Mouse (Mus musculus) G1E (cell line): Measurements from ENCODE around the gene Arhgap33. TPM values are rescaled to one million over a fixed set of nuclear protein-coding genes. Genes with fewer than 3 reads are reported as not detected.
A peak's percentile ranks its signal among the peaks of the same experiment; 100 is the strongest.

ENCODE experiments used
- ATAC-seq: 2 replicates; pipeline ENCODE4 v1.8.0; 2016; ENCODE audit warnings: mild to moderate bottlenecking; ENCODE audit not compliant: insufficient number of reproducible peaks, poor library complexity, low FRiP score, severe bottlenecking; ENCODE audit errors: extremely low read depth
- DNase-seq: peaks from one replicate; pipeline ENCODE4 v3.0.0; 2012; ENCODE audit warnings: low spot score
- H3K27me3 ChIP-seq: 2 replicates; pipeline ENCODE4 v1.6.1; 2012; ENCODE audit warnings: mild to moderate bottlenecking, low read length, inconsistent platforms; ENCODE audit not compliant: insufficient read depth
- H3K36me3 ChIP-seq: replicated peaks from 2 replicates; pipeline ENCODE3; 2012; ENCODE audit warnings: mild to moderate bottlenecking, inconsistent platforms
- H3K4me1 ChIP-seq: 2 replicates; pipeline ENCODE4 v1.6.1; 2012; ENCODE audit warnings: low read depth, low read length, inconsistent platforms, mixed read lengths; ENCODE audit not compliant: insufficient read depth
- H3K4me3 ChIP-seq: 2 replicates; pipeline ENCODE4 v1.5.1; 2012; ENCODE audit warnings: low read depth, mild to moderate bottlenecking, inconsistent platforms, low read length, moderate library complexity, mixed read lengths
- H3K9me3 ChIP-seq: replicated peaks from 2 replicates; pipeline ENCODE4 v1.6.1; 2012; ENCODE audit warnings: inconsistent platforms
- CTCF ChIP-seq: IDR thresholded peaks from 2 replicates; pipeline ENCODE4 v1.5.1; 2012; ENCODE audit warnings: low read depth, low read length, inconsistent platforms, mixed read lengths
- GATA1 ChIP-seq: IDR thresholded peaks from 2 replicates; pipeline ENCODE4 v1.6.1; 2012; ENCODE audit warnings: borderline replicate concordance, low read length, inconsistent platforms, mixed read lengths
- GATA2 ChIP-seq: IDR thresholded peaks from 2 replicates; pipeline ENCODE4 v1.6.1; 2012; ENCODE audit warnings: low read depth, low read length, inconsistent platforms, borderline replicate concordance
- POLR2AphosphoS5 ChIP-seq: IDR thresholded peaks from 2 replicates; pipeline ENCODE4 v1.6.1; 2012; ENCODE audit warnings: low read depth, low read length, inconsistent platforms; ENCODE audit not compliant: insufficient replicate concordance
- TAL1 ChIP-seq: conservative IDR thresholded peaks from 2 replicates; pipeline ENCODE4 v1.6.1; 2012; ENCODE audit warnings: low read depth, low read length, inconsistent platforms, mixed read lengths
- polyA plus RNA-seq: library from polyadenylated mRNA; stranded (reverse); fragments of >175 nt; gene quantifications from 2 replicates; pipeline ENCODE4 v1.2.3, GENCODE M21; 2012
- total RNA-seq, 2 experiments: library from RNA; stranded (forward) in 1 of 2; stranded (reverse) in 1 of 2; fragments of 200-1000 nt in 1 of 2; fragments of >200 nt in 1 of 2; fragmentation: Nextera tagmentation in 1 of 2; gene quantifications; 2 replicates each; pipeline ENCODE4 v1.2.3; 2014 to 2017

The Arhgap33 gene
- total and polyA plus RNA-seq, 3 experiments: 5.0 to 40.3 (median 16.5) TPM

DNA sequence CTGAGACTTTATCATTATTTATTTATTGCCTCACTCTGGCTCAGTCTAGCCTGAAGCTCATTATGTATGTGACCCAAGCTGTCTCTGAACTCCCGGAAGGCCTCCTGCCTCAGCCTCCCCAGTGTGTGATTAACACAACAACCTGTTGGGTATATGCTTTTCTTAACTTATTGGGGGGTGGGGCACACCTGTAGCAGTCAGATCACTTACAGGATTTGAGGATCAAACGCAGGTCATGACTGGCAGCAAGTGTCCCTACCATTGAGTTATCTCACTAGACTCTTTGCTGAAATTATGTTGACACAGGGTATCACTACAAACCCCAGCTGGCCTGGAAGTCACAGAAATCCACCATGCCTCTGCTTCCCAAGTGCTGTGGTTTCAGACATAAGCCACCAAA is 25.4 kb upstream of the Arhgap33 start:
- Histone ChIP-seq H3K36me3 (peaks cover 57% of the 10 kb centered on the region), H3K4me3 (no peak overlapping the region), H3K27me3 (no peaks in the 10 kb centered on the region), H3K4me1 (peaks cover 46% of the 10 kb centered on the region), H3K9me3 (no peaks in the 10 kb centered on the region)
- ATAC-seq (no peak), DNase-seq (no peak)
- TF ChIP-seq GATA1: no peak
- TF ChIP-seq GATA2: no peak
- no peak for TF ChIP-seq TAL1
- no peak for TF ChIP-seq POLR2AphosphoS5
- no peak for TF ChIP-seq CTCF

DNA sequence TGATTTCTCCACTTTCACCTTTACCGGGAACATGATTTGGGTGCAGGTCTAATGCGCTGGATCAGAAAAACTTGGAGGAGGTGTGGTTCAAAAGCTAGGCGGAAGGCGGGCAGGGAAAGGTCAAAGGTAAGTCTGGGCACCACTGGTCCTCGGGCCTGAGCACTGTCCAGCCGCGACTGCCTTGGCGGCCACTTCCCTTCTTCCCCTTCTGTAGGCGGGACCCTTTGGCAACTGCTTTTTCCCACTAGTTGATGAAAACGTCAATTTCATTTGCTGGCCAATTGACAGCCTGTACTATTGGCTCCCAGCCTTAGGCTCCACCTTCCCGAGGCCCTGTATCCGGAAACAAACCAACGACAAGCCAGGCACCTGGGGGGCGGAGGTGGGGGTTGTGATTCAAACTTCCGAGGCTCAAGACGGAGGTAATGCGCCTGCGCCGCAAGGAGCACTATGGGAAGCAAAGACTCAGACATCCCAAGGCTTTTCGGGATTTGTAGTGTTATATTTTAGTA is 24.6 kb upstream of the Arhgap33 start, which contains the start of gene Lin37:
Gene Lin37, minus strand, starts transcription at position 396 of the 512 bp plus-strand sequence.
- H3K9me3 ChIP-seq: no peaks in the 10 kb centered on the region
- H3K4me1 ChIP-seq: peaks cover 38% of the 10 kb centered on the region
- DNase-seq (peak; percentile 89), ATAC-seq (peak; percentile 82)
- TF ChIP-seq TAL1 (no peak), POLR2AphosphoS5 (no peak), GATA1 (no peak), CTCF (no peak), GATA2 (no peak)
- no peaks in the 10 kb centered on the region for H3K27me3 ChIP-seq
- H3K4me3 ChIP-seq: peak within 1 kb of the TSS; percentile 76
- peaks cover 57% of the 10 kb centered on the region for H3K36me3 ChIP-seq

DNA sequence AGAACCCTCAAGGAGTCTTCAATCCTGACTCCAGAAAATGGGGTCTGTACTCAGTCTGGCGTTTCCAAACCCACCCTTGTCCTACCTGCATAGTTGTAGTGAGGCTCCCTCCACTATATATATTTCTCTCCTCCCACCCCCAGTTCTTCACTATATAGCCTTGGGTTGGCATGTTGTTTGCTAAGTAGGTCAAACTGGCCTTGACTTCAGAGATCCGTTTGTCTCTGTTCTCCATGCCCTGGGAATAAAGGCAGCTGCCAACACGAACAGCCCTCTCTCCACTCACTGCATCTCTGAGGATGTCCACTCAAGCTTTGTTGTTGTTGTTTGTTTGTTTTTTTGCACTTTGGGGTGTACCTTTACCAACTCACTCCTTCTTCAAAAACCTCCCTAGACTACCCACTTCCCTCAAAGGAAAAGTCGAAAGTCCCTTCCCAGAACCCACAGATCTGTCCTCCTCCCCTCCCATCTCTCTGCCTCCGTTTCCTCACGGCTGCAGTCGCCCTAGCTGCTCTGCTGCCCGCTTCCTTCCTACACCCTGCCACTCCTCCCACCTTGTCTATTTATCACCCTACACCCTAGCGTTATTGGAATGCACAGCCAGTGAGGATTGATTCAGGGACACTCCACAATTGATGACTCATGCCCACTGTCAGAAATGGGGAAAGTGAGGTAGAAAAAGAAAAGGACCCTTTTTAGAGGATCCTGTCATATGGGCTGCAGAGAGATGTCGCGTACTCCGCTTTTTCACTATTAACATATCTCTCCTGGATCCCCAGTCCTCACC is 24.0 kb upstream of the Arhgap33 start:
- H3K27me3 ChIP-seq: no peaks in the 10 kb centered on the region
- TF ChIP-seq GATA2: no peak
- no peak for TF ChIP-seq CTCF
- TF ChIP-seq TAL1: no peak
- TF ChIP-seq GATA1: no peak
- TF ChIP-seq POLR2AphosphoS5: no peak
- peak overlapping the region; percentile 76 for H3K4me3 ChIP-seq
- H3K36me3 ChIP-seq: peaks cover 57% of the 10 kb centered on the region
- no peak for ATAC-seq
- H3K4me1 ChIP-seq: peaks cover 38% of the 10 kb centered on the region
- DNase-seq: peak; percentile 32
- no peaks in the 10 kb centered on the region for H3K9me3 ChIP-seq

DNA sequence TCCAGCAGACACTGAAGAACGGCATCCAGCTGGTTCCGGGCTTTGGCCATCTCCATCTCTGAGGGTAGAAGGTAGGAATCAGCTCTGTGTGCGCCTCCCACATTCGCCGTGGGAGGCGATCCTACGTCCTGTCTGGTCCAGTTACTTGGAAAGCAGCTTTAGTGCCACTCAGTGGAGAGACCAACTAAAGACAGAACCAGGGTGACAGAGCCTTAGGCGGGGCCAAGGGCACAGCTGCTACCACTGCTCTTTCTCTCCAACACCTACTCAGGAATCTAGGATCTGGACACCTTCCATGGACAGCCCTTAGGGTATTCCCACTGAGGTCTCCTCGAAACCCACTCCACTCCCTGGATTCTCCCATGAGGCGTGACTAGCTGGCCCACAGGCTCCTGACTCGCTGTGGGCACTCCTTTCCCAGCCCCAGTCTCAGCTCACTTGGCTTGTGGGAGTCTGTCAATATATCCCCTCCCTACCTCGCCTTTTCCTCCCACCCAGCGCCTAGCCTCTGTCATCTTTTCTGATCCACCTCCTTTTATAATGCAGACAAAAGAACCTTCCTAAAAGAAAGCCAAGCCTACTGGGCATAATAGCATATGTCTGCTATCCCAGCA is 23.1 kb upstream of the Arhgap33 start:
- H3K9me3 ChIP-seq: no peaks in the 10 kb centered on the region
- TF ChIP-seq GATA2: no peak
- TF ChIP-seq POLR2AphosphoS5: no peak
- no peak for TF ChIP-seq TAL1
- TF ChIP-seq CTCF: no peak
- TF ChIP-seq GATA1: no peak
- H3K27me3 ChIP-seq: no peaks in the 10 kb centered on the region
- peak overlapping the region; percentile 51; the same call in 1 of the 2 replicates for H3K4me3 ChIP-seq
- DNase-seq (no peak), ATAC-seq (no peak)
- peaks cover 43% of the 10 kb centered on the region for H3K4me1 ChIP-seq
- H3K36me3 ChIP-seq: peaks cover 59% of the 10 kb centered on the region

DNA sequence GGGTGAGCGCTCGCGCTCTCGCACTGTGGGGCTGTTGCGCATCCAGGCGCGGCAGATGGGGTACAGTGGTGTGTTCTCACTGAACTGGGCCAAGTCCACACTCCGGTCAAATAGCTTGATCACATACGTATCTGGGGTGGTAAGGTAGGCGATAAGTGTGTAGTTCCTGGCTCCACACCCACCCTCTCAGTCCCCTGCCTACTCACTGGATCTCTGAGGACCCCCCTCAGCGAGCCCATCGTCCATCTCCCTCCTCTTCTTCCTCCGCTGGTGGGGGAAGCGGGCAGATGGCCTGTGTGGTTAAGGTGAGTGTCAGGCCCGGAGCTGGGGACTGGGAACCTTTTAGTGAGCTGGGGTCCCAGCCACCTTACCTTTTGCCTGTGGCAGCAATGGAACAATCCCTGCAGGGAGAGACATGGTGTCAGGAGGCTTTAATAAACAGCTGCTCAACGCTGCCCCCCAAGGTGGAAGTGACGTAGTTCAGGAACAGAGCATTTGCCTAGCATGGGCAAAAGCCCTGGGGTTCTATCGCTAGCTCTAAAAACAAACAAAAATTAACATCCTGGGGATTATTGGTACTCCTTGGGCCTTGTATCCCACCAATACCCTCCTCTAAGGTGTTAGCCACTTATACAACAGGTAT is 22.2 kb upstream of the Arhgap33 start:
- peaks cover 48% of the 10 kb centered on the region for H3K4me1 ChIP-seq

DNA sequence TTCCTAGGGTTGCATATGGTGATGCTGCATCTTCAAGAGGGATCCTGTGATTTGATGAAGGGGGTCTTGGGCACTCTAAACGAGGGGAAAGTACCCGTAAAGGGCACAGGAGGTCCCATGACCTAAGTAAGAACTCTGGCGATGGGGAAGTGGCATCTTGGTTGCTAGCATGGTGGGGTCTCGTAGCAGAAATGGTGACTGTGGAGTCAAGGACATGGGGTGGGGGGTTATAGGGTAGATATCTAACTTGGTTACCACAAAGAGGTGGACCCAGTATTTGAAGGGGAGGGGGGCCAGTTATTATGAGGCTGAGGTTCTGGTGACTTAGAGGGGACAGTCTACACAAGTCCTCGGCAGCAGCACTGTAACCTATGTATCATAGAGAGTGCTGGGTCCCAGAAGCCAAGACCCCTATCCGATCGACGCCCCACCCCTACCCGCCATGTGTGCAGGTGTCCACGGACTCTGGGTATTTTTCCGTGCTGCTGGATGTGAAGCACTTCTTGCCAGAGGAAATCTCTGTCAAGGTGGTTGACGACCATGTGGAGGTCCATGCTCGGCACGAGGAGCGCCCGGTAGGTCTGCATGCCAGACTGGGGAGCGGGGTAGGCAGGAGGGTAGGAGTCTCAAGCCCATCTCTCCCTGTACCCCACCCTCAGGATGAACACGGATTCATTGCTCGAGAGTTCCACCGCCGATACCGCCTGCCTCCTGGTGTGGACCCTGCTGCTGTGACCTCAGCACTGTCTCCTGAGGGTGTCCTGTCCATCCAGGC is 19.1 kb upstream of the Arhgap33 start:
- H3K27me3 ChIP-seq: no peaks in the 10 kb centered on the region

More for the DNA sequence above, 22.2 kb upstream of the Arhgap33 start:
- H3K9me3 ChIP-seq: no peaks in the 10 kb centered on the region
- ATAC-seq (no peak), DNase-seq (no peak)
- H3K36me3 ChIP-seq: peaks cover 59% of the 10 kb centered on the region
- TF ChIP-seq TAL1: no peak
- no peak for TF ChIP-seq CTCF
- H3K27me3 ChIP-seq: no peaks in the 10 kb centered on the region
- no peak overlapping the region for H3K4me3 ChIP-seq

More for the DNA sequence above, 19.1 kb upstream of the Arhgap33 start:
- ATAC-seq (no peak), DNase-seq (no peak)
- peaks cover 50% of the 10 kb centered on the region for H3K4me1 ChIP-seq
- peaks cover 65% of the 10 kb centered on the region for H3K36me3 ChIP-seq
- H3K9me3 ChIP-seq: no peaks in the 10 kb centered on the region
- TF ChIP-seq TAL1 (no peak), CTCF (no peak), GATA2 (no peak), GATA1 (no peak), POLR2AphosphoS5 (no peak)
- no peak overlapping the region; the same call in 1 of the 2 replicates for H3K4me3 ChIP-seq
